Mouse (Mus musculus): ENCODE data around the gene Tex13c2. TPM values are rescaled to one million over a fixed set of nuclear protein-coding genes. Genes with fewer than 3 reads are reported as not detected.

Gene Tex13c2
- not detected for polyA plus RNA-seq (2017; shearing (Covaris generic))

DNA sequence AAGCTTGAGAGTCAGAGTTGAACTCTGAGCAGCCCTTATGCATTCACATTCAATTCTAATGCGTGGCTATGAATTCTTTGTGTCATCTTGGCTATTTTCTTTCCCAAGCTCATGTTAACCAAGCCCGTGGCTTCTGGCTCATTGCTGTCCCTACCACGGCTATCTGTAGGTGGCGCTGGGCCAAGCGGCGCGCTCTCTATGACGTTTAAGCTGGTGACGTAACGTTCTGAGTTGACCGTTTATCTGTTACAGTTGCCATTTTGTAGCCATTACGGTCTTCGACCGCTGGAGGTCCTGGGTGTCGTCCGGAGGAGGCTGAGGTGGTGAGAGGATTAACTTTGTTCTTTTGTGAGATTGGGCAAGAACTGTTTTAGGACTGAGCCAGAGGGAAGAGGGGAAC lies at the start of gene Tex13c2:
Gene Tex13c2 (plus strand): TSS at position 246 of the 400 bp plus-strand sequence.

DNA sequence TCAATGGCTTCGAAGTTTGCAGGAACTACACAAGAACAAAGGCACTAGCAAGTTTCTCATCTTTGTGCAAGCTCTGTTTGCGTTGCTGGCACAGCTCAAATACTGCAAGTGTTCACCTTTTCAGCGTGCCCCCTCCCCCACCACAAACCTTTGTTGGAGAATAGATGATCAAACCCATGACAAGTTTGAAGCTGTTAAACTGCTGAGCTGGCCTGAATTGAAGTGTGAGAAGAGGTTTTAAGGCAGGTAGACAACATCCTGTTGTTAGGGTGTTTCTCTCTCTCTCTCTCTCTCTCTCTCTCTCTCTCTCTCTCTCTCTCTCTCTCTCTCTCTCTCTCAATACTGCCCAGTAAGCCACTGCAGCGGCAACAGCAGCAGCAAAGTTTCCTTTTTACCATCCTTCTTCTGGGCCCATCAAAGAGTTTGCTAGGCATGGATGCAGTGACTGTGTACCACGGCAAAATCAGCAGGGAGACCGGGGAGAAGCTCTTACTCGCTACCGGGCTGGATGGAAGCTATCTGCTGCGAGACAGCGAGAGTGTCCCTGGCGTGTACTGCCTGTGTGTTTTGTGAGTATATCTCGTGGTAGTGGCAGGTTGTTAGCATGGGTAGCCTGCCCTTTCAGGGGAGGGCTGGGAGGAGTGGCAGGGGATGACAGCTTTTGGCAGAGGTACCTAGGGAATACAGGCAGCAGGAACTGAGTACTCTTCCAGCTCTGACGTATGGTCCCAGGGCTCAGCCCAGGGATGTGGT lies 13.0 kb downstream of the Tex13c2 start, which contains the start of gene Sh2d1a:
Gene Sh2d1a (plus strand): TSS at position 163 of the 753 bp plus-strand sequence.

Other genes starting within 250 kb of the Tex13c2 start
- 129 TPM for gene Sh2d1a, start 12.8 kb downstream of the Tex13c2 start, polyA plus RNA-seq (2017; shearing (Covaris generic))